Mouse (Mus musculus): ENCODE data around the gene Sbno1.

Sbno1 gene

GRCm38 (mm10) chr5:124334392-124334791, 91.4 kb downstream of the Sbno1 start:
- DNase-seq (ENCODE audit: low spot score): no peak

- no peak for DNase-seq (ENCODE audit: low spot score)
Measured at GRCm38 (mm10) chr5:124330086-124330485, 95.7 kb downstream of the Sbno1 start.

GRCm38 (mm10) chr5:124327510-124328364, 98.1 kb downstream of the Sbno1 start, which contains the start of the genes Mphosph9 and 2810006K23Rik:
TSS of gene Mphosph9 (minus strand) at chr5:124327972.
TSS of gene 2810006K23Rik (plus strand) at chr5:124328089.
- DNase-seq (ENCODE audit: low spot score): peak; percentile 99

- no peak for DNase-seq (ENCODE audit: low spot score)
Measured at GRCm38 (mm10) chr5:124326829-124327228, 99.0 kb downstream of the Sbno1 start.
